Mouse (Mus musculus) olfactory bulb, adult 2 months (tissue): Measurements from ENCODE around the gene Paqr4. TPM values are rescaled to one million over a fixed set of nuclear protein-coding genes. Genes with fewer than 3 reads are reported as not detected.
A peak's percentile ranks its signal among the peaks of the same experiment; 100 is the strongest.

ENCODE experiments used
- H3K27ac ChIP-seq: fragments of 200-500 bp; 2 replicates; pipeline ENCODE4 v1.5.1; 2012; ENCODE audit warnings: low read depth, low read length; ENCODE audit not compliant: insufficient read depth
- H3K4me1 ChIP-seq: fragments of 200-500 bp; 2 replicates; pipeline ENCODE4 v1.6.1; 2012; ENCODE audit warnings: low read length; ENCODE audit not compliant: control insufficient read depth, insufficient read depth
- H3K4me3 ChIP-seq: fragments of 200-500 bp; 2 replicates; pipeline ENCODE4 v1.5.1; 2012; ENCODE audit warnings: mild to moderate bottlenecking, low read depth, low read length, moderate library complexity; ENCODE audit not compliant: insufficient read depth
- CTCF ChIP-seq: fragments of 200-500 bp; IDR thresholded peaks from 2 replicates; pipeline ENCODE4 v1.5.1; 2012; ENCODE audit warnings: low read depth, mild to moderate bottlenecking, low read length, moderate library complexity; ENCODE audit not compliant: insufficient read depth
- POLR2A ChIP-seq: fragments of 200-500 bp; IDR thresholded peaks from 2 replicates; pipeline ENCODE4 v1.6.1; 2012; ENCODE audit warnings: mild to moderate bottlenecking, low read depth, low read length, moderate library complexity; ENCODE audit not compliant: insufficient read depth
- WGBS: fragments of 180-500 bp; shearing (Covaris S2); methylation state at CpG from one replicate; pipeline ENCODE4 v1.1.7; 2018; 5-methylcytosine and 5-hydroxymethylcytosine counted together
- polyA plus RNA-seq: library from polyadenylated mRNA; stranded (reverse); fragments of >200 nt; gene quantifications from 2 replicates; pipeline ENCODE4 v1.2.4, GENCODE M21; 2012; ENCODE audit warnings: low replicate concordance; ENCODE audit not compliant: missing spikeins, insufficient read depth, insufficient read length

Paqr4 gene
- polyA plus RNA-seq, 1 experiment: not detected

- Histone ChIP-seq H3K27ac (peak overlapping the region; percentile 76), H3K4me1 (peaks cover 27% of the 10 kb centered on the region), H3K4me3 (peak overlapping the region; percentile 86)
- no peak for TF ChIP-seq CTCF
- TF ChIP-seq POLR2A: no peak
- 2% methylated on average over 48 of the region's 48 CpGs for WGBS
These were observed 1.2 kb downstream of the Paqr4 start for GRCm38 (mm10) chr17:23739202-23740135.

DNA sequence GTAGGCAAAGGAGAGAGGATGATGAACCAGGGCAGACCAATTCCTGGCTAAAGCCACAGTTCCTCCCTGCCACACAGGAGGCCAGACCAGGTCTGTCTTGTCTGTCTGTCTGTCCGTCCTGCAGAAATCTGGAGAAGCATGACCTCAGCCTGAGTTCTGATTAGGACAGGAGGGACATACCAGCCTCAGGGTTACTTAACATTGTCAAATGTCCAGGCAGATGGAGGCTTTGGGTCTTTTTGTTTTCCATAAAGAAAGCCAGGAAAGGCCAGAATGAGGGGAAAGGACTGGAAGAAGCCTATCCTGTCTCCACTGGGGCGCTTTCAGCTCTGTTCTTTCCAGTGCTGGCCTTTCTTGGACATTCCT, 1.8 kb downstream of the Paqr4 start:
- Histone ChIP-seq H3K27ac (no peak overlapping the region), H3K4me1 (peaks cover 27% of the 10 kb centered on the region), H3K4me3 (peak overlapping the region; percentile 86; the same call in 1 of the 2 replicates)
- no peak for TF ChIP-seq CTCF
- TF ChIP-seq POLR2A: no peak
- WGBS: 64% methylated on average over 2 of the region's 2 CpGs

DNA sequence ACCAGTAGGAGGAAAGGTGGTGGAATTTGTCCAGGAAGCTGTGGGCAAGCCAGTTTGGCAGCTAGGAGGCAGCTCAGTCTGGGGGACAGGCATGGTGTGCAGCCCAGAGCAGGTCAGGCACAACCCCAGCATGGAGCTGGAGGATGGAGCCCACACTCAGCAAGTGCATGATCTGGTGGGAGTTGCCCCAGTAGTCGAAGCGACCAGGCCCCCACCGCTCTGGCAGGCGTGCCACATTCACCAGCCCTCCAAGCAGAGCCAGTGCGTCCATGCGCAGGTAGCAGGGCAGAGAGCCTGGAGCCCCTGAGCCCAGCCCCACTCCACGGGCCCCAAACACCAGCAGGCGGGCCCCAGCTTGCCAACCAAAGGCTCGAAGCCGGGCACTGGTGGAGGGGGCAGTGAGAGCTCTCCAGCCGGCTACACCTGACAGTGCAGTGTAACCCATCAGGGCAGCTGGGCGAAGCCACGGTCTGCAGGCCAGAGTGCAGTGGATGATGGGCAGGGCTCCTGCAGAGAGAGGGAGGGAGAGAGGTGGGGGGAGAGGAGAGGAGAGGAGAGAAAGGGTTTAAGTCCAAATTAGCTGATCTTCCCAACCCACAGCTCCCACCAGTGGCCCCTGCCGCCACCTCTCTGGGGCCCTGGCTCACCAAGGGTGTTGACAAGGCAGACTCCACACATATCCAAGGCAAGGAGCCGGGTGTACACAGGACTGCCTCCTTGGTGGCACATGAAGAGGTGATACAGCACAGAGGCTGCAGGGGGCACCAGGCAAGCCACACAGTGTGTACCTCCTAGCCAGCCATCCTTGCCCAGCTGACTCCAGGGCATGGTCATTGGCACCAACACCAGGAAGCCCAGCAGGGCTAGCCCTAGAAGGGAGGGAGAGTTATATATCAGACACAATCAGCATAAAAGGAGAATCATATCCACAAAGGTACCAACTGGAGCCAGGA, 2.9 kb downstream of the Paqr4 start:
- no peak overlapping the region for H3K4me3 ChIP-seq
- WGBS: 74% methylated on average over 15 of the region's 15 CpGs
- H3K27ac ChIP-seq: no peak overlapping the region
- TF ChIP-seq POLR2A: no peak
- no peak for TF ChIP-seq CTCF
- H3K4me1 ChIP-seq: peaks cover 27% of the 10 kb centered on the region

GRCm38 (mm10) chr17:23734341-23734740, 6.3 kb downstream of the Paqr4 start:
- Histone ChIP-seq H3K4me3 (no peak overlapping the region), H3K27ac (no peak overlapping the region), H3K4me1 (peaks cover 11% of the 10 kb centered on the region)
- TF ChIP-seq CTCF (no peak), POLR2A (no peak)
- 52% methylated on average over 1 of the region's 1 CpGs for WGBS

- Histone ChIP-seq H3K4me3 (no peak overlapping the region), H3K4me1 (peaks cover 6% of the 10 kb centered on the region; the same call in 1 of the 2 replicates), H3K27ac (no peak overlapping the region)
- 38% methylated on average over 1 of the region's 1 CpGs for WGBS
- TF ChIP-seq CTCF (no peak), POLR2A (no peak)
These were observed 10.2 kb downstream of the Paqr4 start for GRCm38 (mm10) chr17:23730441-23730840.

GRCm38 (mm10) chr17:23726758-23727142, 13.9 kb downstream of the Paqr4 start:
- no peak overlapping the region for H3K27ac ChIP-seq
- H3K4me1 ChIP-seq: peaks cover 6% of the 10 kb centered on the region; the same call in 1 of the 2 replicates
- H3K4me3 ChIP-seq: peak overlapping the region; percentile 67
- WGBS: 0% methylated on average over 20 of the region's 20 CpGs
- TF ChIP-seq POLR2A (no peak), CTCF (no peak)

DNA sequence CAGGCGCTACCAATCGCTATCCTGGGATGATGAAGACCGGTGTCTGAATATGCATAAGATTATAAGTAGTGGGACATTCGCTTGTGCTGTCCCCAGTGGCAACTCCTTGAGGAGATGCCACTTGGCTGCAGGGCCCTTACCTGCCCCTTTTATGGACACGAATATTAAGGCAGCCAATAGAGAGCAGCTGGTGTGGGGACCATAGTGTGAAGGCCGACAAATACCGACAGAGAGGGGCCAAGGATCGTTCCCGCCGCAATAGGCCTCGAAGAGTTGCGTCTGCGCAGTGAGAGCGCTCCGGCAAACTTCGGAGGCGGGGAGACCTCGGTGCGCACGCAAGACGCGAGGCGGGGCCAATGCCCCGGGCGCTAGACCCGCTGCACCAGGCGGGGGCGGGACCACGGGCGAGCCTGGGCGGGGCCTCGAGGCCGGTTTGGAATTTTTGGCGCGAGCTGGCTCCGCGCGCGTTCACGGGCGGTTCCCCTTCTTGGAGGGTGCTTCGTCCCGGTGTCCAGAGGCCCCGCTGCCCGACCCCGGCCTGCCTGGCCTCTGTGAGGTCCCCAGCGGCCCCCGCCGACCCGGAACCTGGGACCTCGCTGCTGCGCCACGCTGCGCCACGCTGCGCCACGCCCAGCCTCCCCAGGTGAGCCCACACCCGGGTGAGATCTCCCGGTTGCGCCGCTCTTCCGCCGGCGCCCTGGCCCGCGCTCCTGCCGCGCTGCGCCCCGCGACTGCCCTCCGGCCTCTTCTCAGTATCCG, 14.5 kb downstream of the Paqr4 start, which contains the start of gene Pkmyt1:
Gene Pkmyt1, plus strand, starts transcription at position 338 of the 759 bp plus-strand sequence.
- Histone ChIP-seq H3K27ac (0 out of 2 replicates have a peak within 1 kb of the TSS, but pooled peaks have one; percentile 10), H3K4me1 (peaks cover 6% of the 10 kb centered on the region; the same call in 1 of the 2 replicates), H3K4me3 (peak within 1 kb of the TSS; percentile 67)
- under 1% methylated on average over 73 of the region's 73 CpGs for WGBS
- no peak for TF ChIP-seq CTCF
- TF ChIP-seq POLR2A: peak; percentile 74

GRCm38 (mm10) chr17:23725477-23725876, 15.2 kb downstream of the Paqr4 start:
- Histone ChIP-seq H3K4me1 (peaks cover 6% of the 10 kb centered on the region; the same call in 1 of the 2 replicates), H3K4me3 (no peak overlapping the region; the same call in 1 of the 2 replicates), H3K27ac (0 out of 2 replicates have a peak overlapping the region, but pooled peaks have one; percentile 10)
- TF ChIP-seq CTCF: no peak
- TF ChIP-seq POLR2A: no peak
- 57% methylated on average over 4 of the region's 4 CpGs for WGBS
